Mouse (Mus musculus) liver, postnatal 0 days (tissue): Measurements from ENCODE around the gene Adgrf1. TPM values are rescaled to one million over a fixed set of nuclear protein-coding genes. Genes with fewer than 3 reads are reported as not detected.

Source experiments
- ATAC-seq: fragments of 200-750 bp; cut with Nextera tagmentation; 2 replicates; pipeline ENCODE4 v1.8.0; 2017; ENCODE audit warnings: mild to moderate bottlenecking, moderate library complexity
- DNase-seq: peaks from one replicate; pipeline ENCODE4 v3.0.0-alpha.2; 2016
- H3K27ac ChIP-seq: fragments of 300-500 bp; sonication (generic); 2 replicates; pipeline ENCODE4 v1.5.1; 2014; ENCODE audit warnings: antibody characterized with exemption, moderate library complexity, mild to moderate bottlenecking, low read depth
- H3K27me3 ChIP-seq: fragments of 300-500 bp; sonication (generic); 2 replicates; pipeline ENCODE4 v1.6.1; 2014; ENCODE audit warnings: low read length, control low read depth, mixed read lengths; ENCODE audit not compliant: insufficient read depth
- H3K36me3 ChIP-seq: fragments of 300-500 bp; sonication (generic); replicated peaks from 2 replicates; pipeline ENCODE4 v1.6.1; 2014; ENCODE audit warnings: mild to moderate bottlenecking, control low read depth, low read length, moderate library complexity, mixed read lengths; ENCODE audit not compliant: insufficient read depth
- H3K4me1 ChIP-seq: fragments of 300-500 bp; sonication (generic); 2 replicates; pipeline ENCODE4 v1.6.1; 2014; ENCODE audit warnings: antibody characterized with exemption, mild to moderate bottlenecking, control low read depth; ENCODE audit not compliant: insufficient read depth
- H3K4me2 ChIP-seq: fragments of 300-500 bp; sonication (generic); 2 replicates; pipeline ENCODE4 v1.6.1; 2014; ENCODE audit warnings: low read depth, mild to moderate bottlenecking, low read length, moderate library complexity, mixed read lengths
- H3K4me3 ChIP-seq: fragments of 300-500 bp; sonication (generic); 2 replicates; pipeline ENCODE4 v1.5.1; 2014; ENCODE audit warnings: low read depth, low read length
- H3K9ac ChIP-seq: fragments of 300-500 bp; sonication (generic); replicated peaks from 2 replicates; pipeline ENCODE4 v1.6.1; 2014; ENCODE audit warnings: mild to moderate bottlenecking, moderate library complexity
- H3K9me3 ChIP-seq: fragments of 300-500 bp; sonication (generic); 2 replicates; pipeline ENCODE4 v1.6.1; 2016; ENCODE audit warnings: mild to moderate bottlenecking, control low read depth, low read length, mixed read lengths
- CTCF ChIP-seq: sonication (generic); IDR thresholded peaks from 2 replicates; pipeline ENCODE4 v1.5.1; 2016; ENCODE audit warnings: antibody characterized with exemption, low read depth
- EP300 ChIP-seq: IDR thresholded peaks from 2 replicates; pipeline ENCODE4 v1.6.1; 2016; ENCODE audit warnings: antibody characterized with exemption, low read depth, mild to moderate bottlenecking
- WGBS: fragments of 180-500 bp; shearing (Covaris S2); extraction: QIAGEN DNeasy Blood & Tissue Kit; methylation state at CpG from one replicate; pipeline ENCODE4 v1.1.7; 2014; ENCODE audit not compliant: insufficient replicate concordance; 5-methylcytosine and 5-hydroxymethylcytosine counted together
- polyA plus RNA-seq: library from polyadenylated mRNA; unstranded; fragments of >200 nt; fragmentation: Nextera tagmentation; extraction: Ambion mirVana; gene quantifications from 2 replicates; pipeline ENCODE4 v1.2.1, GENCODE M21; 2015

The Adgrf1 gene
- polyA plus RNA-seq, 1 experiment from 2014 or later, result 0.69 TPM

DNA sequence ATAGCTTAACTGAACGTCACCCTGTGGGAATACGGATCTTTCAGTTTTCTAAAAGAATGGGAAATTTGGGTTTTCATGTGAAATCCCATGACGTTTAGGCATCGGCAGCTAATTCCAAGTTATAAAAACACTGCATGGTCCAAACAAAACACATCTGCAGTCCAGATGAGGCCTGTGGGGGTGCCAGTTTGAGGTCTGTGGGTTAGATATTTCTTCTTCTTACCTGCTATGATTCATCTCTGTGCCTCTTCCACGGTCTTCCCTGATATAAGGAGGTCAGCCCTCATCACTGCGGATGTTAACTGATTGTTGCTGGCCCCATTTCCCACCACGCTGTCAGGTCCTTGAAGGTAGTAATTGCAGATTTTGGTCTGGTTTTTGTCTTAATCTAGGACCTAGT lies 5.4 kb upstream of the Adgrf1 start:
- 0 out of 2 replicates have a peak, but pooled peaks cover 7% of the 10 kb centered on the region for H3K9me3 ChIP-seq
- no peak for ATAC-seq
- no peak overlapping the region for H3K4me3 ChIP-seq
- H3K36me3 ChIP-seq, result no peaks in the 10 kb centered on the region
- no peaks in the 10 kb centered on the region for H3K4me1 ChIP-seq
- H3K9ac ChIP-seq, result no peak overlapping the region
- H3K27ac ChIP-seq, result no peak overlapping the region
- DNase-seq, result no peak
- TF ChIP-seq EP300 (no peak), CTCF (no peak)
- no peak overlapping the region for H3K4me2 ChIP-seq
- WGBS, result 76% methylated on average over 7 of the region's 7 CpGs
- H3K27me3 ChIP-seq, result no peaks in the 10 kb centered on the region

- peak; percentile 84 for DNase-seq
- peak overlapping the region; percentile 30; the same call in 1 of the 2 replicates for H3K4me2 ChIP-seq
- no peaks in the 10 kb centered on the region for H3K36me3 ChIP-seq
- no peaks in the 10 kb centered on the region for H3K4me1 ChIP-seq
- WGBS, result 23% methylated on average over 26 of the region's 26 CpGs
- ATAC-seq, result peak; percentile 63
- no peak overlapping the region for H3K27ac ChIP-seq
- 0 out of 2 replicates have a peak, but pooled peaks cover 7% of the 10 kb centered on the region for H3K9me3 ChIP-seq
- no peaks in the 10 kb centered on the region for H3K27me3 ChIP-seq
- no peak overlapping the region for H3K4me3 ChIP-seq
- H3K9ac ChIP-seq, result no peak overlapping the region
- TF ChIP-seq CTCF (peak; percentile 97), EP300 (no peak)
These were observed 4.8 kb upstream of the Adgrf1 start for GRCm38 (mm10) chr17:43265178-43265837.

- 0 out of 2 replicates have a peak, but pooled peaks cover 7% of the 10 kb centered on the region for H3K9me3 ChIP-seq
- WGBS, result 83% methylated on average over 6 of the region's 6 CpGs
- no peak overlapping the region for H3K4me3 ChIP-seq
- no peaks in the 10 kb centered on the region for H3K36me3 ChIP-seq
- ATAC-seq, result no peak
- no peaks in the 10 kb centered on the region for H3K4me1 ChIP-seq
- H3K9ac ChIP-seq, result no peak overlapping the region
- H3K27me3 ChIP-seq, result no peaks in the 10 kb centered on the region
- H3K27ac ChIP-seq, result no peak overlapping the region
- no peak for DNase-seq
- H3K4me2 ChIP-seq, result no peak overlapping the region
- TF ChIP-seq CTCF, result no peak
- no peak for TF ChIP-seq EP300
These were observed 4.2 kb upstream of the Adgrf1 start for GRCm38 (mm10) chr17:43265944-43266343.

- Histone ChIP-seq H3K36me3 (no peaks in the 10 kb centered on the region), H3K9ac (no peak overlapping the region), H3K4me2 (no peak overlapping the region), H3K4me1 (no peaks in the 10 kb centered on the region), H3K9me3 (0 out of 2 replicates have a peak, but pooled peaks cover 7% of the 10 kb centered on the region), H3K27ac (no peak overlapping the region), H3K27me3 (no peaks in the 10 kb centered on the region), H3K4me3 (no peak overlapping the region)
- no peak for TF ChIP-seq EP300
- no peak for DNase-seq
- WGBS, result 79% methylated on average over 2 of the region's 2 CpGs
- no peak for ATAC-seq
These were observed 3.5 kb upstream of the Adgrf1 start for GRCm38 (mm10) chr17:43266636-43267035.

GRCm38 (mm10) chr17:43267046-43267749 lies 2.9 kb upstream of the Adgrf1 start:
- H3K4me2 ChIP-seq, result no peak overlapping the region
- H3K9me3 ChIP-seq, result 0 out of 2 replicates have a peak, but pooled peaks cover 6% of the 10 kb centered on the region
- no peak overlapping the region for H3K9ac ChIP-seq
- H3K27me3 ChIP-seq, result no peaks in the 10 kb centered on the region
- H3K4me3 ChIP-seq, result no peak overlapping the region
- no peaks in the 10 kb centered on the region; the same call in 1 of the 2 replicates for H3K4me1 ChIP-seq
- no peaks in the 10 kb centered on the region for H3K36me3 ChIP-seq
- TF ChIP-seq CTCF, result peak; percentile 46
- no peak for TF ChIP-seq EP300
- 65% methylated on average over 9 of the region's 9 CpGs for WGBS
- DNase-seq (peak; percentile 33), ATAC-seq (no peak)
- no peak overlapping the region for H3K27ac ChIP-seq

DNA sequence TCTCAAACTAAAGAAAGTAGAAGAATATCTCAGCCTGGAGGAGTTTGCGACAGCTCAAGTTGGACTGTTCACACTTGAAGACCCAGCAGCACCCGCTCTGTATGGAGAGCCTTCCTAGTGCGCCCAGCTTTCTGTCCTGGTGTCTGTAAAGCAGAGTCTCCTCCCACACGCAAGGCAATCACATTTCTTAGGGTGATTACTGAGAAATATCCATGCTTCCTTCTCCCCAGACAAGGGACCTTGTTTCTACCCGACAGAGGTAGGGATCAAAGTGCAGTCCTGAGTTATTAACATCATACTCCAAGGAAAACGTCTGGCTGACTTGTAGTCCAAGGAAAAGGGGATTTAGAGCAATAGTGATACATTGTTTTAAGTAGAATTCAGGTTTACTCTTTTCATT lies 6.1 kb downstream of the Adgrf1 start:
- 80% methylated on average over 6 of the region's 6 CpGs for WGBS
- no peak for ATAC-seq

More for the DNA sequence above, 6.1 kb downstream of the Adgrf1 start:
- Histone ChIP-seq H3K9ac (no peak overlapping the region), H3K27ac (no peak overlapping the region), H3K4me1 (no peaks in the 10 kb centered on the region; the same call in 1 of the 2 replicates), H3K9me3 (no peaks in the 10 kb centered on the region), H3K27me3 (no peaks in the 10 kb centered on the region), H3K4me3 (no peak overlapping the region), H3K4me2 (no peak overlapping the region), H3K36me3 (no peaks in the 10 kb centered on the region)
- TF ChIP-seq EP300 (no peak), CTCF (no peak)
- DNase-seq, result no peak
